Mouse (Mus musculus): ENCODE data around the gene Rbm20. TPM values are rescaled to one million over a fixed set of nuclear protein-coding genes. Genes with fewer than 3 reads are reported as not detected.

Rbm20 gene
- polyA plus RNA-seq, 1 experiment from 2014 or later = 2.5 TPM

DNA sequence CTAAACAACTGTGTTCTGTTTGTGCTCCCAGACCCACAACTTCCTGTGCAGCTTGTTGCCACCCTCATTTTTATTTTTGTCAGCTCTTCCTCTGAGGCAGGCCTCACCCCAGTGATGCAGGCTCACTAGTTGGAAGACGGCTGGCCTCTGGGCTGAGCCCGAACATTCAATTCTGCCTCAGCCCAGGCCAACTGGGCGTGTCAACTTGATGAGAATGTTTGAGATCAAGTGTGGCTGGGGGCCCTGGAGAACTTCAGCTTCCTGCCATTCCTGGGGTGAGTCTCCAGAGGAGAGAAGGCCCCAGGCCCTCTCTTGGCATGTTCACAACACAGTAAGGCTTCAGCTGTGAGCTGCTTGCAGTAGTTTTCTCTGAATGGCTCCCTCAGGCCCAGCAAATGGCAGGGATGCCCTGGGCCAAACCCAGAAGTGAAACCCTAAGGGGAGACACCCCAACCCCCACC is 216.6 kb downstream of the Rbm20 start:
- Histone ChIP-seq H3K4me2 (ENCODE audit: low read length) (no peak overlapping the region), H3K36me3 (ENCODE audit: insufficient read depth, low read length) (no peaks in the 10 kb centered on the region), H3K27ac (peak overlapping the region; percentile 22; the same call in 1 of the 2 replicates), H3K4me1 (replicated peaks; ENCODE audit: insufficient read depth, low read length) (peaks cover 5% of the 10 kb centered on the region; the same call in 1 of the 2 replicates), H3K27me3 (ENCODE audit: insufficient read depth, low read length) (no peaks in the 10 kb centered on the region), H3K9ac (ENCODE audit: low read depth, low read length) (no peak overlapping the region), H3K4me3 (replicated peaks; ENCODE audit: low read depth, low read length) (no peak overlapping the region), H3K9me3 (replicated peaks; ENCODE audit: low read length) (no peaks in the 10 kb centered on the region)
- no peak for ATAC-seq (replicated peaks; ENCODE audit: low FRiP score, low read depth)
- TF ChIP-seq CTCF (IDR thresholded peaks at IDR 0.05; ENCODE audit: low read depth) = no peak
- no peak for DNase-seq (ENCODE audit: low spot score)
- WGBS = 51% methylated on average over 3 of the region's 3 CpGs

DNA sequence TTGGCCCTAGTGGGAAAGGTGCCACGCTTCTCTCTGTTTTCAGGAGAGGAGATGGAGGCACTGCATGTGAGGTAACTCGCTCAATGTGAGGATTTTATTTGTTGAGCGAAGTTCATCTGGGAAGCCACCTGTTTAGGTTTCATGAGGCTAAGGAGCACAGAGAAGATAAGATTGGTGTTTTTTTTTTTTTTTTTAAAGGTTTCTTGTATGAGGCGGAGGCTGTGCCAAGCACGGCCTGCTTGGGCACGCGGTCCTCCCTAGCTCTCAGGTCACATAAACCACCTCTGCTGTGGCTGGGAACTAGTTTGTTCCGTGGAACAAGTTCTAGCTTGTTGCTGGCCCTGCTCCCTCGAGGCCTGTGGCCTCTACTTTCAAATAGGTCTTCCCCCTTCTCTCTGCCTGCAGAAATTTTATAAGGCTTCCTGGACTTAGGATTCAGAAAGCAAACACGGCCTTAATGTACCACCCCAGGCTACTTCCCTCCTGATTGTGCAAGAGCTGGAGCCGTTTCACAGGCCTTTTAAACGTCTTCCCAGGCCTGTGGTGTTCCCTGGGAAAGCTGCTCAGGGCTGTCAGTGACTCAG is 217.5 kb downstream of the Rbm20 start:
- ATAC-seq (replicated peaks; ENCODE audit: low FRiP score, low read depth) (no peak), DNase-seq (ENCODE audit: low spot score) (no peak)
- TF ChIP-seq CTCF (IDR thresholded peaks at IDR 0.05; ENCODE audit: low read depth) = no peak
- Histone ChIP-seq H3K9ac (ENCODE audit: low read depth, low read length) (no peak overlapping the region; the same call in 1 of the 2 replicates), H3K4me2 (ENCODE audit: low read length) (no peak overlapping the region), H3K27me3 (ENCODE audit: insufficient read depth, low read length) (no peaks in the 10 kb centered on the region), H3K27ac (peak overlapping the region; percentile 36; the same call in 1 of the 2 replicates), H3K4me3 (replicated peaks; ENCODE audit: low read depth, low read length) (no peak overlapping the region), H3K9me3 (replicated peaks; ENCODE audit: low read length) (no peaks in the 10 kb centered on the region), H3K36me3 (ENCODE audit: insufficient read depth, low read length) (no peaks in the 10 kb centered on the region), H3K4me1 (replicated peaks; ENCODE audit: insufficient read depth, low read length) (peaks cover 5% of the 10 kb centered on the region; the same call in 1 of the 2 replicates)
- 64% methylated on average over 12 of the region's 12 CpGs for WGBS

DNA sequence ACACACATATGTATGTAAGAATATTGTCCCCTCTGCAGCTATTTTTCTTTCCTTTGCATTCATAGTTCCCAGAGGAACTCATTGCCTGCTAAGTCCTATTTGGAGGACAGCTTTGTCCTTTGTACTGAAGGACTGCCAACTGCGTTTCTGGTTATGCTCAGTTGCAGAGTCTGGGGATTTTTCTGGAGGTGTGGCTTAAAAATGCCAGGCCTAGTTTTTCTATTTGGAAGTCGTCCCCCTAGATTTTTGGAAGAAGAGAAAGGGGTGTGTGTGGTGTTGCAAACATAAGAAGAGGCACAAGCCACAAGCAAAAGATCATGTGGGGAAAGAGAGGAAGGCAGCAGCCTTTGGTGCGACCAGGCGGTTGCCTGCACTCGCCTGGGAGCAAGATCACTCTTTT is 220.9 kb downstream of the Rbm20 start:
- Histone ChIP-seq H3K27me3 (ENCODE audit: insufficient read depth, low read length) (no peaks in the 10 kb centered on the region), H3K36me3 (ENCODE audit: insufficient read depth, low read length) (no peaks in the 10 kb centered on the region), H3K9me3 (replicated peaks; ENCODE audit: low read length) (no peaks in the 10 kb centered on the region), H3K27ac (no peak overlapping the region), H3K4me1 (replicated peaks; ENCODE audit: insufficient read depth, low read length) (peaks cover 11% of the 10 kb centered on the region; the same call in 1 of the 2 replicates), H3K4me2 (ENCODE audit: low read length) (no peak overlapping the region), H3K9ac (ENCODE audit: low read depth, low read length) (no peak overlapping the region), H3K4me3 (replicated peaks; ENCODE audit: low read depth, low read length) (no peak overlapping the region)
- no peak for ATAC-seq (replicated peaks; ENCODE audit: low FRiP score, low read depth)
- 80% methylated on average over 5 of the region's 5 CpGs for WGBS
- no peak for DNase-seq (ENCODE audit: low spot score)
- no peak for TF ChIP-seq CTCF (IDR thresholded peaks at IDR 0.05; ENCODE audit: low read depth)

DNA sequence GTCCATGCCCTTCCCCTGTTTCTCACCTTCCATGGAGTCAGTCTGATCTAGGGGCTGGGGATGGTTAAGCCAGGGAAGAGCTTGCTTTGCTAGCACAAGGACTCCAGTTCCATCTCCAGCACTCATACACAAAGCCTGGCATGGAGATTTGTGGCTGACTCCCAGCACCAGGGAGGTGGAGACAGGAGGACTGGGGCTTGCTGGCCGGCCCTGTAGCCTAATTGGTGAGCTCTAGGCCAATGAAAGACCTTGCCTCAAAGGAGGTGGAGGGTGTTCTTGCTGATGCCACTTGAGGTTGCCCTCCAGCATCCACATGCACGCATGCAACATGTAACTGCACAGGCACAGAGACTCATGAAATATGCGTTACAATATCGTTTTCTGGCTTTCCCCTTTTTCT is 221.4 kb downstream of the Rbm20 start:
- Histone ChIP-seq H3K4me1 (replicated peaks; ENCODE audit: insufficient read depth, low read length) (peaks cover 11% of the 10 kb centered on the region; the same call in 1 of the 2 replicates), H3K9ac (ENCODE audit: low read depth, low read length) (no peak overlapping the region), H3K27ac (no peak overlapping the region), H3K4me3 (replicated peaks; ENCODE audit: low read depth, low read length) (no peak overlapping the region), H3K27me3 (ENCODE audit: insufficient read depth, low read length) (no peaks in the 10 kb centered on the region), H3K9me3 (replicated peaks; ENCODE audit: low read length) (no peaks in the 10 kb centered on the region), H3K36me3 (ENCODE audit: insufficient read depth, low read length) (no peaks in the 10 kb centered on the region), H3K4me2 (ENCODE audit: low read length) (no peak overlapping the region)
- ATAC-seq (replicated peaks; ENCODE audit: low FRiP score, low read depth) (no peak), DNase-seq (ENCODE audit: low spot score) (no peak)
- 59% methylated on average over 4 of the region's 4 CpGs for WGBS
- no peak for TF ChIP-seq CTCF (IDR thresholded peaks at IDR 0.05; ENCODE audit: low read depth)

GRCm38 (mm10) chr19:53898970-53899900 is 222.1 kb downstream of the Rbm20 start:
- Histone ChIP-seq H3K4me3 (replicated peaks; ENCODE audit: low read depth, low read length) (no peak overlapping the region), H3K27me3 (ENCODE audit: insufficient read depth, low read length) (no peaks in the 10 kb centered on the region), H3K4me2 (ENCODE audit: low read length) (no peak overlapping the region), H3K4me1 (replicated peaks; ENCODE audit: insufficient read depth, low read length) (0 out of 2 replicates have a peak, but pooled peaks cover 7% of the 10 kb centered on the region), H3K9ac (ENCODE audit: low read depth, low read length) (no peak overlapping the region), H3K36me3 (ENCODE audit: insufficient read depth, low read length) (no peaks in the 10 kb centered on the region), H3K27ac (no peak overlapping the region), H3K9me3 (replicated peaks; ENCODE audit: low read length) (no peaks in the 10 kb centered on the region)
- ATAC-seq (replicated peaks; ENCODE audit: low FRiP score, low read depth) = no peak
- no peak for DNase-seq (ENCODE audit: low spot score)
- no peak for TF ChIP-seq CTCF (IDR thresholded peaks at IDR 0.05; ENCODE audit: low read depth)
- 77% methylated on average over 25 of the region's 25 CpGs for WGBS

DNA sequence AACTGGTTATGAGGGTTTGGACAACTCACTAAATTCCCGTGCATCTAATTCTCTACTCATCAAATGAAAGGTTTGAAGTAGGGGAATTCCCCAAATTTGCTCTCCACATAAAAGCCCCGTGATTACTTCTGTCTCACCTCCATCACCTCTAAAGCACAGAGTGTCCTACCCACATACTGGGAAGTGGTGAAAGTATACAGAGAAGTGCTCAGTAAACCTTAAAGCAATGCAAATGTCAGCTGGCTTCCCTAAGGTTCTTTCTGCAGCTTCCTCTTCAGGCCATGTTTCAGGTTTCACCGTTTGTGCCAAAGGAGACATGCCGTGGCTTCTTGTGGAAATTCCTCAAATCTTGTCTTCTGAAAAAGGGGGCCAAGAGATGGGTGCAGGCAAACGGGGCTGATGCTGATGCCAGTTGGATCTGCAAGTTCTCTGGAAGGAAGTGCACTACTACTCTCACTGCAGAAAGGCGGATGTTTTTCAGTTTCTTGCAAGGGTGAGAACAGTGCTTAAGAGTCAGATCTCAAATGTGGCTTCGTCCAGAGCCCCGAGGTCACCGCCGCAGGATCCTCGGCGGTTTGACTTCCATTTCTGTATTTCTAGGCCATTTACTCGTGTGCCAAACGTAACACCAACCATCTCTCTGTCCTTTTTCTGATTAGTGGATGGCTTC is 223.0 kb downstream of the Rbm20 start:
- Histone ChIP-seq H3K27ac (no peak overlapping the region), H3K9me3 (replicated peaks; ENCODE audit: low read length) (no peaks in the 10 kb centered on the region), H3K27me3 (ENCODE audit: insufficient read depth, low read length) (no peaks in the 10 kb centered on the region), H3K4me1 (replicated peaks; ENCODE audit: insufficient read depth, low read length) (peaks cover 9% of the 10 kb centered on the region; the same call in 1 of the 2 replicates), H3K36me3 (ENCODE audit: insufficient read depth, low read length) (no peaks in the 10 kb centered on the region), H3K9ac (ENCODE audit: low read depth, low read length) (no peak overlapping the region), H3K4me2 (ENCODE audit: low read length) (no peak overlapping the region), H3K4me3 (replicated peaks; ENCODE audit: low read depth, low read length) (no peak overlapping the region)
- no peak for DNase-seq (ENCODE audit: low spot score)
- no peak for TF ChIP-seq CTCF (IDR thresholded peaks at IDR 0.05; ENCODE audit: low read depth)
- no peak for ATAC-seq (replicated peaks; ENCODE audit: low FRiP score, low read depth)
- WGBS = 82% methylated on average over 14 of the region's 14 CpGs

Data from kidney, postnatal 0 days (tissue).